Mouse (Mus musculus): ENCODE measurements around the gene Bud23. TPM values are rescaled to one million over a fixed set of nuclear protein-coding genes. Genes with fewer than 3 reads are reported as not detected.

Gene Bud23
- polyA plus RNA-seq, 1 experiment, result 38.0 TPM

GRCm38 (mm10) chr5:135044575-135044974, 20.2 kb downstream of the Bud23 start:
- Histone ChIP-seq H3K4me3 (ENCODE audit: insufficient read depth, low read length) (no peak overlapping the region), H3K27ac (ENCODE audit: insufficient read depth, low read length) (no peak overlapping the region), H3K4me1 (ENCODE audit: control insufficient read depth, insufficient read depth, low read length) (no peaks in the 10 kb centered on the region)
- TF ChIP-seq CTCF (IDR thresholded peaks at IDR 0.05; ENCODE audit: borderline replicate concordance, insufficient read depth, low read length) (no peak), POLR2A (IDR thresholded peaks at IDR 0.05; ENCODE audit: low read depth, low read length) (no peak)

GRCm38 (mm10) chr5:135042105-135042788, 22.5 kb downstream of the Bud23 start:
- TF ChIP-seq CTCF (IDR thresholded peaks at IDR 0.05; ENCODE audit: borderline replicate concordance, insufficient read depth, low read length), result no peak
- no peak for TF ChIP-seq POLR2A (IDR thresholded peaks at IDR 0.05; ENCODE audit: low read depth, low read length)
- Histone ChIP-seq H3K4me3 (ENCODE audit: insufficient read depth, low read length) (no peak overlapping the region), H3K4me1 (ENCODE audit: control insufficient read depth, insufficient read depth, low read length) (no peaks in the 10 kb centered on the region), H3K27ac (ENCODE audit: insufficient read depth, low read length) (no peak overlapping the region)

GRCm38 (mm10) chr5:135040777-135041176, 24.0 kb downstream of the Bud23 start:
- Histone ChIP-seq H3K27ac (ENCODE audit: insufficient read depth, low read length) (no peak overlapping the region), H3K4me3 (ENCODE audit: insufficient read depth, low read length) (no peak overlapping the region), H3K4me1 (ENCODE audit: control insufficient read depth, insufficient read depth, low read length) (no peaks in the 10 kb centered on the region)
- TF ChIP-seq CTCF (IDR thresholded peaks at IDR 0.05; ENCODE audit: borderline replicate concordance, insufficient read depth, low read length), result no peak
- TF ChIP-seq POLR2A (IDR thresholded peaks at IDR 0.05; ENCODE audit: low read depth, low read length), result no peak

- H3K4me3 ChIP-seq (ENCODE audit: insufficient read depth, low read length), result no peak overlapping the region
- H3K4me1 ChIP-seq (ENCODE audit: control insufficient read depth, insufficient read depth, low read length), result no peaks in the 10 kb centered on the region
- TF ChIP-seq CTCF (IDR thresholded peaks at IDR 0.05; ENCODE audit: borderline replicate concordance, insufficient read depth, low read length), result no peak
- TF ChIP-seq POLR2A (IDR thresholded peaks at IDR 0.05; ENCODE audit: low read depth, low read length), result no peak
- H3K27ac ChIP-seq (ENCODE audit: insufficient read depth, low read length), result no peak overlapping the region
Measured at GRCm38 (mm10) chr5:135040059-135040458, 24.7 kb downstream of the Bud23 start.

- H3K4me3 ChIP-seq (ENCODE audit: insufficient read depth, low read length), result no peak overlapping the region
- no peak for TF ChIP-seq POLR2A (IDR thresholded peaks at IDR 0.05; ENCODE audit: low read depth, low read length)
- TF ChIP-seq CTCF (IDR thresholded peaks at IDR 0.05; ENCODE audit: borderline replicate concordance, insufficient read depth, low read length), result no peak
- no peaks in the 10 kb centered on the region for H3K4me1 ChIP-seq (ENCODE audit: control insufficient read depth, insufficient read depth, low read length)
- no peak overlapping the region for H3K27ac ChIP-seq (ENCODE audit: insufficient read depth, low read length)
Measured at GRCm38 (mm10) chr5:135039541-135039940, 25.2 kb downstream of the Bud23 start.

GRCm38 (mm10) chr5:135037946-135038345, 26.8 kb downstream of the Bud23 start:
- Histone ChIP-seq H3K4me1 (ENCODE audit: control insufficient read depth, insufficient read depth, low read length) (no peaks in the 10 kb centered on the region), H3K4me3 (ENCODE audit: insufficient read depth, low read length) (no peak overlapping the region), H3K27ac (ENCODE audit: insufficient read depth, low read length) (no peak overlapping the region)
- TF ChIP-seq CTCF (IDR thresholded peaks at IDR 0.05; ENCODE audit: borderline replicate concordance, insufficient read depth, low read length) (no peak), POLR2A (IDR thresholded peaks at IDR 0.05; ENCODE audit: low read depth, low read length) (no peak)

- no peaks in the 10 kb centered on the region for H3K4me1 ChIP-seq (ENCODE audit: control insufficient read depth, insufficient read depth, low read length)
Measured at GRCm38 (mm10) chr5:135035608-135036359, 29.0 kb downstream of the Bud23 start.

GRCm38 (mm10) chr5:135034593-135034992, 30.2 kb downstream of the Bud23 start:
- TF ChIP-seq POLR2A (IDR thresholded peaks at IDR 0.05; ENCODE audit: low read depth, low read length), result no peak
- TF ChIP-seq CTCF (IDR thresholded peaks at IDR 0.05; ENCODE audit: borderline replicate concordance, insufficient read depth, low read length), result no peak
- Histone ChIP-seq H3K4me3 (ENCODE audit: insufficient read depth, low read length) (no peak overlapping the region), H3K4me1 (ENCODE audit: control insufficient read depth, insufficient read depth, low read length) (peaks cover 2% of the 10 kb centered on the region; the same call in 1 of the 2 replicates), H3K27ac (ENCODE audit: insufficient read depth, low read length) (no peak overlapping the region)

More at GRCm38 (mm10) chr5:135035608-135036359, 29.0 kb downstream of the Bud23 start:
- TF ChIP-seq CTCF (IDR thresholded peaks at IDR 0.05; ENCODE audit: borderline replicate concordance, insufficient read depth, low read length) (no peak), POLR2A (IDR thresholded peaks at IDR 0.05; ENCODE audit: low read depth, low read length) (no peak)
- Histone ChIP-seq H3K4me3 (ENCODE audit: insufficient read depth, low read length) (no peak overlapping the region), H3K27ac (ENCODE audit: insufficient read depth, low read length) (no peak overlapping the region)

- peaks cover 8% of the 10 kb centered on the region for H3K4me1 ChIP-seq (ENCODE audit: control insufficient read depth, insufficient read depth, low read length)
- no peak overlapping the region for H3K27ac ChIP-seq (ENCODE audit: insufficient read depth, low read length)
- H3K4me3 ChIP-seq (ENCODE audit: insufficient read depth, low read length), result no peak overlapping the region
- TF ChIP-seq CTCF (IDR thresholded peaks at IDR 0.05; ENCODE audit: borderline replicate concordance, insufficient read depth, low read length) (no peak), POLR2A (IDR thresholded peaks at IDR 0.05; ENCODE audit: low read depth, low read length) (no peak)
Measured at GRCm38 (mm10) chr5:135032581-135032980, 32.2 kb downstream of the Bud23 start.
